Mouse (Mus musculus) erythroblast, embryonic 14.5 days (primary cell): ENCODE measurements around the gene Ighmbp2.

Source experiments
- GATA1 ChIP-seq: IDR thresholded peaks from 2 replicates; pipeline ENCODE4 v1.6.1; 2012; ENCODE audit warnings: low read length, inconsistent platforms, mixed read lengths
- TAL1 ChIP-seq: IDR thresholded peaks from 3 replicates; pipeline ENCODE4 v1.6.1; 2012; ENCODE audit warnings: low read length, inconsistent platforms, mixed read lengths

DNA sequence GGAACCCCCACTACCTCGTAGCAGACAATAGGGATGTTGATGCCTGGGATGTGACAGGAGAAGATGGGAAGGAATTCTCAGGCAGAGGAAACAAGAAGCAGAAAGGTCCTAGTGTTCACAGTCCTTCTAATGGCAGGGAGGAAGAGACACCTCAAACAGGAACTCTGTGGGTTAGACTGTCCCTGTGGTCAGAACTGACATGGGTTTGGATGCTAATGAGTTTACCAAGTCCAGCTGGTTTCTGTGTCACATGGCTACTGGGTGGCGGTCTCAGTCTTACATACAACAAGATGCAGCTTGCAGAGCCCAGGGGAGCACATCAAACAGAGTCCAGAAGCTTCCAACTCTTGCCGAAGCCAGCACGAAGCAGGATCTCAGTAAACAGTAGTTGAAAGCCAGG lies 21.2 kb upstream of the Ighmbp2 start:
- TF ChIP-seq GATA1 (no peak), TAL1 (no peak)
